ENCODE assay signal across 8 mouse cellular contexts in genomic region chr8:83442243-83443051, GRCm38 (mm10). TPM values are rescaled to one million over a fixed set of nuclear protein-coding genes. Genes with fewer than 3 reads are reported as not detected.
DNase-seq lines count a peak whose midpoint lies in the region; ATAC-seq and TF ChIP-seq lines count a peak whose summit lies in the region.

No protein-coding gene starts in this region.

- no peaks in the 10 kb centered on the region for H3K9me3 ChIP-seq in ES-Bruce4 (replicated peaks; ENCODE audit: control insufficient read depth, insufficient read depth, low read length, poor library complexity, severe bottlenecking)
- H3K9me3 ChIP-seq in forebrain, embryonic 13.5 days (replicated peaks): no peaks in the 10 kb centered on the region
- no peaks in the 10 kb centered on the region for H3K9me3 ChIP-seq in liver, postnatal 0 days (ENCODE audit: low read length)
- H3K9me3 ChIP-seq in neural tube, embryonic 14.5 days (ENCODE audit: control insufficient read depth, low read length): no peaks in the 10 kb centered on the region

- H3K27ac ChIP-seq in ES-Bruce4 (ENCODE audit: insufficient read depth, low read length): no peak overlapping the region
- peak overlapping the region; percentile 93 for H3K27ac ChIP-seq in forebrain, embryonic 13.5 days
- H3K27ac ChIP-seq in liver, postnatal 0 days (ENCODE audit: low read depth): peak overlapping the region; percentile 92
- H3K27ac ChIP-seq in neural tube, embryonic 14.5 days (ENCODE audit: low read depth, low read length): peak overlapping the region; percentile 93

- under 1% methylated on average over 58 of the region's 64 CpGs for WGBS in forebrain, embryonic 13.5 days
- WGBS in large intestine, adult 2 months: 2% methylated on average over 64 of the region's 64 CpGs
- WGBS in liver, postnatal 0 days (ENCODE audit: insufficient replicate concordance): 1% methylated on average over 55 of the region's 64 CpGs
- under 1% methylated on average over 63 of the region's 64 CpGs for whole genome bisulfite sequencing in neural tube, embryonic 14.5 days

- intact Hi-C loops in heart, postnatal 10 days (cut with DNase I): loop anchor here (5.0 kb wide), 2 partner anchors 110 to 275 kb away; partner anchors contain the start of genes Elmod2, Gm10645 and Tbc1d9

- H3K36me3 ChIP-seq in ES-Bruce4 (ENCODE audit: control insufficient read depth, insufficient read depth, low read length, poor library complexity, severe bottlenecking): peaks cover 4% of the 10 kb centered on the region; the same call in 1 of the 2 replicates
- H3K36me3 ChIP-seq in forebrain, embryonic 13.5 days (ENCODE audit: poor library complexity, severe bottlenecking): peaks cover 6% of the 10 kb centered on the region
- peaks cover 8% of the 10 kb centered on the region for H3K36me3 ChIP-seq in liver, postnatal 0 days (replicated peaks; ENCODE audit: insufficient read depth, low read length)
- H3K36me3 ChIP-seq in neural tube, embryonic 14.5 days (ENCODE audit: control insufficient read depth, insufficient read depth, low read length): no peaks in the 10 kb centered on the region

- peak overlapping the region; percentile 84 for H3K9ac ChIP-seq in ES-Bruce4 (ENCODE audit: low read depth, poor library complexity, severe bottlenecking)
- H3K9ac ChIP-seq in forebrain, embryonic 13.5 days: peak overlapping the region; percentile 94
- peak overlapping the region; percentile 95 for H3K9ac ChIP-seq in liver, postnatal 0 days (replicated peaks)
- peak overlapping the region; percentile 97 for H3K9ac ChIP-seq in neural tube, embryonic 14.5 days (replicated peaks; ENCODE audit: low read depth, low read length)

- peak overlapping the region; percentile 78 for H3K4me2 ChIP-seq in forebrain, embryonic 13.5 days
- H3K4me2 ChIP-seq in liver, postnatal 0 days (ENCODE audit: low read depth, low read length): peak overlapping the region; percentile 97
- H3K4me2 ChIP-seq in neural tube, embryonic 14.5 days (ENCODE audit: low read depth, low read length): peak overlapping the region; percentile 70

- peak; percentile 98 to 99 for DNase-seq in heart, postnatal 10 days
- peak; percentile 85 for DNase-seq in large intestine, adult 2 months (ENCODE audit: low read depth, low spot score)
- peak; percentile 98 for DNase-seq in liver, postnatal 0 days
- peak; percentile 98 for DNase-seq in testis, postnatal 10 days (ENCODE audit: low spot score)

- no peak for TF ChIP-seq CTCF in ES-Bruce4 (IDR thresholded peaks at IDR 0.05; ENCODE audit: low read depth, low read length)
- TF ChIP-seq CTCF in liver, postnatal 0 days (IDR thresholded peaks at IDR 0.05; ENCODE audit: low read depth): no peak

- H3K4me1 ChIP-seq in ES-Bruce4 (ENCODE audit: control insufficient read depth, insufficient read depth, low read length): peaks cover 2% of the 10 kb centered on the region
- H3K4me1 ChIP-seq in forebrain, embryonic 13.5 days: peaks cover 23% of the 10 kb centered on the region
- H3K4me1 ChIP-seq in liver, postnatal 0 days (ENCODE audit: insufficient read depth): peaks cover 12% of the 10 kb centered on the region
- peaks cover 9% of the 10 kb centered on the region for H3K4me1 ChIP-seq in neural tube, embryonic 14.5 days (ENCODE audit: control insufficient read depth, insufficient read depth, low read length)

- no peak for TF ChIP-seq POLR2A in ES-Bruce4 (IDR thresholded peaks at IDR 0.05; ENCODE audit: insufficient read depth, low read length)

- no peaks in the 10 kb centered on the region for H3K27me3 ChIP-seq in ES-Bruce4 (ENCODE audit: control insufficient read depth, insufficient read depth, low read length, poor library complexity, severe bottlenecking)
- H3K27me3 ChIP-seq in forebrain, embryonic 13.5 days: no peaks in the 10 kb centered on the region
- H3K27me3 ChIP-seq in liver, postnatal 0 days (ENCODE audit: insufficient read depth, low read length): no peaks in the 10 kb centered on the region
- H3K27me3 ChIP-seq in neural tube, embryonic 14.5 days (ENCODE audit: control insufficient read depth, insufficient read depth, low read length): no peaks in the 10 kb centered on the region

- H3K4me3 ChIP-seq in ES-Bruce4 (ENCODE audit: low read depth, low read length): peak overlapping the region; percentile 72
- peak overlapping the region; percentile 93 for H3K4me3 ChIP-seq in forebrain, embryonic 13.5 days
- H3K4me3 ChIP-seq in liver, postnatal 0 days (ENCODE audit: low read depth, low read length): peak overlapping the region; percentile 94
- H3K4me3 ChIP-seq in neural tube, embryonic 14.5 days (ENCODE audit: low read depth, low read length): peak overlapping the region; percentile 85

- ATAC-seq in cerebellum, adult (ENCODE audit: insufficient number of reproducible peaks, low FRiP score, low TSS enrichment): peak; percentile 99
- ATAC-seq in forebrain, embryonic 13.5 days: peak; percentile 99
- ATAC-seq in liver, postnatal 0 days: peak; percentile 99
- ATAC-seq in neural tube, embryonic 14.5 days (ENCODE audit: low read depth): peak; percentile 100

- TF ChIP-seq EP300 in ES-Bruce4 (IDR thresholded peaks at IDR 0.05; ENCODE audit: insufficient read depth, low read depth, low read length): no peak
- 0 out of 2 replicates have a peak, but pooled peaks have one; percentile 24 for TF ChIP-seq EP300 in liver, postnatal 0 days (IDR thresholded peaks at IDR 0.05; ENCODE audit: low read depth)

RNA-seq across cellular contexts. Expression of gene Scoc, which starts 15.7 kb away (rescaled TPM):
- 76.3 and 82.9 TPM in 2 replicates for polyA plus RNA-seq in ES-Bruce4 (2011; ENCODE audit: insufficient read depth, insufficient read length, low read depth, missing spikeins)
- 198 and 200 TPM in 2 replicates for polyA plus RNA-seq in forebrain, embryonic 13.5 days (2015; fragmentation: Nextera tagmentation; extraction: Ambion mirVana)
- 10 to 100 TPM; 39.3 to 48.2 TPM for total RNA-seq in heart, postnatal 10 days (2021)
- 2.6 and 8.2 TPM in 2 replicates for polyA plus RNA-seq in large intestine, adult 2 months (2012; rRNA removed)
- polyA plus RNA-seq in liver, postnatal 0 days (2015; fragmentation: Nextera tagmentation; extraction: Ambion mirVana): 40.8 and 48.0 TPM in 2 replicates
- polyA plus RNA-seq in neural tube, embryonic 14.5 days (2014; fragmentation: Nextera tagmentation; extraction: Ambion mirVana): 269 and 301 TPM in 2 replicates

RNA-seq across cellular contexts. Expression of gene Clgn, which starts 52.8 kb away (rescaled TPM):
- 4.8 and 5.6 TPM in 2 replicates for polyA plus RNA-seq in ES-Bruce4 (2011; ENCODE audit: insufficient read depth, insufficient read length, low read depth, missing spikeins)
- polyA plus RNA-seq in forebrain, embryonic 13.5 days (2015; fragmentation: Nextera tagmentation; extraction: Ambion mirVana): 5.4 and 6.1 TPM in 2 replicates
- total RNA-seq in heart, postnatal 10 days (2021): not detected
- 0.03 and 0.04 TPM in 2 replicates for polyA plus RNA-seq in large intestine, adult 2 months (2012; rRNA removed)
- polyA plus RNA-seq in liver, postnatal 0 days (2015; fragmentation: Nextera tagmentation; extraction: Ambion mirVana): 0.12 and 0.21 TPM in 2 replicates
- 15.6 and 17.9 TPM in 2 replicates for polyA plus RNA-seq in neural tube, embryonic 14.5 days (2014; fragmentation: Nextera tagmentation; extraction: Ambion mirVana)
